Mouse (Mus musculus): ENCODE measurements around the gene Uvrag. TPM values are rescaled to one million over a fixed set of nuclear protein-coding genes. Genes with fewer than 3 reads are reported as not detected.

Gene Uvrag
- polyA plus RNA-seq, 1 experiment from 2014 or later: 10.1 TPM

- H3K9me3 ChIP-seq (ENCODE audit: control insufficient read depth, low read length): no peaks in the 10 kb centered on the region
- WGBS: 65% methylated on average over 1 of the region's 1 CpGs
Measured at GRCm38 (mm10) chr7:99149017-99149416, 8.1 kb upstream of the Uvrag start.

GRCm38 (mm10) chr7:99147494-99147893 is 6.6 kb upstream of the Uvrag start:
- no peaks in the 10 kb centered on the region for H3K36me3 ChIP-seq (ENCODE audit: control insufficient read depth, insufficient read depth, low read length)
- no peak overlapping the region for H3K9ac ChIP-seq (ENCODE audit: low read length)
- no peak overlapping the region for H3K27ac ChIP-seq (ENCODE audit: low read depth, low read length)
- no peak for ATAC-seq (ENCODE audit: low FRiP score)
- H3K4me1 ChIP-seq (ENCODE audit: control insufficient read depth, insufficient read depth, low read length): no peaks in the 10 kb centered on the region
- H3K4me3 ChIP-seq (ENCODE audit: low read depth, low read length): no peak overlapping the region
- 87% methylated on average over 7 of the region's 7 CpGs for WGBS
- H3K27me3 ChIP-seq (ENCODE audit: control insufficient read depth, insufficient read depth, low read length): no peaks in the 10 kb centered on the region
- no peak for DNase-seq (ENCODE audit: low spot score, missing footprints)
- no peak overlapping the region for H3K4me2 ChIP-seq
- no peaks in the 10 kb centered on the region for H3K9me3 ChIP-seq (ENCODE audit: control insufficient read depth, low read length)

More at GRCm38 (mm10) chr7:99149017-99149416, 8.1 kb upstream of the Uvrag start:
- Histone ChIP-seq H3K4me1 (ENCODE audit: control insufficient read depth, insufficient read depth, low read length) (no peaks in the 10 kb centered on the region), H3K4me2 (no peak overlapping the region), H3K9ac (ENCODE audit: low read length) (no peak overlapping the region), H3K27ac (ENCODE audit: low read depth, low read length) (no peak overlapping the region), H3K36me3 (ENCODE audit: control insufficient read depth, insufficient read depth, low read length) (no peaks in the 10 kb centered on the region), H3K4me3 (ENCODE audit: low read depth, low read length) (no peak overlapping the region), H3K27me3 (ENCODE audit: control insufficient read depth, insufficient read depth, low read length) (no peaks in the 10 kb centered on the region)
- no peak for DNase-seq (ENCODE audit: low spot score, missing footprints)
- ATAC-seq (ENCODE audit: low FRiP score): no peak

- ATAC-seq (ENCODE audit: low FRiP score) (no peak), DNase-seq (ENCODE audit: low spot score, missing footprints) (no peak)
- Histone ChIP-seq H3K36me3 (ENCODE audit: control insufficient read depth, insufficient read depth, low read length) (no peaks in the 10 kb centered on the region), H3K27ac (ENCODE audit: low read depth, low read length) (no peak overlapping the region), H3K27me3 (ENCODE audit: control insufficient read depth, insufficient read depth, low read length) (no peaks in the 10 kb centered on the region), H3K9me3 (ENCODE audit: control insufficient read depth, low read length) (no peaks in the 10 kb centered on the region), H3K4me3 (ENCODE audit: low read depth, low read length) (no peak overlapping the region), H3K4me1 (ENCODE audit: control insufficient read depth, insufficient read depth, low read length) (peaks cover under 1% of the 10 kb centered on the region; the same call in 1 of the 2 replicates), H3K9ac (ENCODE audit: low read length) (no peak overlapping the region), H3K4me2 (no peak overlapping the region)
- 82% methylated on average over 7 of the region's 7 CpGs for WGBS
Measured at GRCm38 (mm10) chr7:99146906-99147305, 6.0 kb upstream of the Uvrag start.

- no peak overlapping the region for H3K27ac ChIP-seq (ENCODE audit: low read depth, low read length)
- 62% methylated on average over 7 of the region's 7 CpGs for WGBS
Measured at GRCm38 (mm10) chr7:99146011-99146410, 5.1 kb upstream of the Uvrag start.

GRCm38 (mm10) chr7:99144616-99145015 is 3.7 kb upstream of the Uvrag start:
- ATAC-seq (ENCODE audit: low FRiP score): no peak
- Histone ChIP-seq H3K27me3 (ENCODE audit: control insufficient read depth, insufficient read depth, low read length) (no peaks in the 10 kb centered on the region), H3K4me3 (ENCODE audit: low read depth, low read length) (no peak overlapping the region), H3K9ac (ENCODE audit: low read length) (no peak overlapping the region), H3K4me1 (ENCODE audit: control insufficient read depth, insufficient read depth, low read length) (peaks cover 7% of the 10 kb centered on the region), H3K27ac (ENCODE audit: low read depth, low read length) (no peak overlapping the region), H3K36me3 (ENCODE audit: control insufficient read depth, insufficient read depth, low read length) (no peaks in the 10 kb centered on the region), H3K9me3 (ENCODE audit: control insufficient read depth, low read length) (no peaks in the 10 kb centered on the region), H3K4me2 (no peak overlapping the region)
- DNase-seq (ENCODE audit: low spot score, missing footprints): no peak
- WGBS: 74% methylated on average over 11 of the region's 11 CpGs

More at GRCm38 (mm10) chr7:99146011-99146410, 5.1 kb upstream of the Uvrag start:
- no peaks in the 10 kb centered on the region for H3K27me3 ChIP-seq (ENCODE audit: control insufficient read depth, insufficient read depth, low read length)
- H3K4me3 ChIP-seq (ENCODE audit: low read depth, low read length): no peak overlapping the region
- H3K9ac ChIP-seq (ENCODE audit: low read length): no peak overlapping the region
- ATAC-seq (ENCODE audit: low FRiP score): no peak
- DNase-seq (ENCODE audit: low spot score, missing footprints): no peak
- no peak overlapping the region for H3K4me2 ChIP-seq
- no peaks in the 10 kb centered on the region for H3K9me3 ChIP-seq (ENCODE audit: control insufficient read depth, low read length)
- no peaks in the 10 kb centered on the region for H3K36me3 ChIP-seq (ENCODE audit: control insufficient read depth, insufficient read depth, low read length)
- peaks cover 5% of the 10 kb centered on the region; the same call in 1 of the 2 replicates for H3K4me1 ChIP-seq (ENCODE audit: control insufficient read depth, insufficient read depth, low read length)

- no peak for ATAC-seq (ENCODE audit: low FRiP score)
- WGBS: 81% methylated on average over 3 of the region's 3 CpGs
Measured at GRCm38 (mm10) chr7:99143244-99143643, 2.3 kb upstream of the Uvrag start.

GRCm38 (mm10) chr7:99141919-99142606 is 1.1 kb upstream of the Uvrag start:
- H3K27me3 ChIP-seq (ENCODE audit: control insufficient read depth, insufficient read depth, low read length): no peaks in the 10 kb centered on the region
- DNase-seq (ENCODE audit: low spot score, missing footprints): no peak
- no peak overlapping the region for H3K9ac ChIP-seq (ENCODE audit: low read length)
- H3K27ac ChIP-seq (ENCODE audit: low read depth, low read length): no peak overlapping the region
- H3K4me2 ChIP-seq: peak overlapping the region; percentile 72
- peak overlapping the region; percentile 92 for H3K4me3 ChIP-seq (ENCODE audit: low read depth, low read length)
- no peak for ATAC-seq (ENCODE audit: low FRiP score)
- WGBS: 37% methylated on average over 12 of the region's 12 CpGs
- H3K36me3 ChIP-seq (ENCODE audit: control insufficient read depth, insufficient read depth, low read length): no peaks in the 10 kb centered on the region
- peaks cover 12% of the 10 kb centered on the region for H3K4me1 ChIP-seq (ENCODE audit: control insufficient read depth, insufficient read depth, low read length)
- no peaks in the 10 kb centered on the region for H3K9me3 ChIP-seq (ENCODE audit: control insufficient read depth, low read length)

More at GRCm38 (mm10) chr7:99143244-99143643, 2.3 kb upstream of the Uvrag start:
- Histone ChIP-seq H3K4me1 (ENCODE audit: control insufficient read depth, insufficient read depth, low read length) (peaks cover 12% of the 10 kb centered on the region), H3K27ac (ENCODE audit: low read depth, low read length) (no peak overlapping the region), H3K36me3 (ENCODE audit: control insufficient read depth, insufficient read depth, low read length) (no peaks in the 10 kb centered on the region), H3K9ac (ENCODE audit: low read length) (no peak overlapping the region), H3K27me3 (ENCODE audit: control insufficient read depth, insufficient read depth, low read length) (no peaks in the 10 kb centered on the region), H3K4me2 (no peak overlapping the region), H3K4me3 (ENCODE audit: low read depth, low read length) (no peak overlapping the region), H3K9me3 (ENCODE audit: control insufficient read depth, low read length) (no peaks in the 10 kb centered on the region)
- DNase-seq (ENCODE audit: low spot score, missing footprints): no peak

- Histone ChIP-seq H3K9me3 (ENCODE audit: control insufficient read depth, low read length) (no peaks in the 10 kb centered on the region), H3K4me3 (ENCODE audit: low read depth, low read length) (peak overlapping the region; percentile 92), H3K27ac (ENCODE audit: low read depth, low read length) (peak overlapping the region; percentile 45), H3K27me3 (ENCODE audit: control insufficient read depth, insufficient read depth, low read length) (no peaks in the 10 kb centered on the region), H3K9ac (ENCODE audit: low read length) (peak overlapping the region; percentile 80), H3K4me1 (ENCODE audit: control insufficient read depth, insufficient read depth, low read length) (peaks cover 12% of the 10 kb centered on the region), H3K36me3 (ENCODE audit: control insufficient read depth, insufficient read depth, low read length) (no peaks in the 10 kb centered on the region), H3K4me2 (peak overlapping the region; percentile 72)
- ATAC-seq (ENCODE audit: low FRiP score): no peak; the same call in 1 of the 2 replicates
- under 1% methylated on average over 36 of the region's 39 CpGs for WGBS
- no peak for DNase-seq (ENCODE audit: low spot score, missing footprints)
Measured at GRCm38 (mm10) chr7:99140511-99140910, 430 bp downstream of the Uvrag start.

- ATAC-seq (ENCODE audit: low FRiP score) (no peak), DNase-seq (ENCODE audit: low spot score, missing footprints) (peak; percentile 90)
- Histone ChIP-seq H3K9me3 (ENCODE audit: control insufficient read depth, low read length) (no peaks in the 10 kb centered on the region), H3K27ac (ENCODE audit: low read depth, low read length) (no peak overlapping the region), H3K27me3 (ENCODE audit: control insufficient read depth, insufficient read depth, low read length) (no peaks in the 10 kb centered on the region), H3K4me3 (ENCODE audit: low read depth, low read length) (peak overlapping the region; percentile 92), H3K9ac (ENCODE audit: low read length) (peak overlapping the region; percentile 4; the same call in 1 of the 2 replicates), H3K36me3 (ENCODE audit: control insufficient read depth, insufficient read depth, low read length) (no peaks in the 10 kb centered on the region), H3K4me2 (peak overlapping the region; percentile 72), H3K4me1 (ENCODE audit: control insufficient read depth, insufficient read depth, low read length) (peaks cover 12% of the 10 kb centered on the region)
- WGBS: under 1% methylated on average over 13 of the region's 13 CpGs
Measured at GRCm38 (mm10) chr7:99139841-99140491, 975 bp downstream of the Uvrag start.
